Mouse (Mus musculus): ENCODE measurements at regions not wholly inside any gene's neighbourhood (a gene's known extent, or its start where the extent isn't known, plus 50 kb on each side); places are given as distances from the start of the nearest gene placed in this dataset.

GRCm38 (mm10) chrX:70667092-70667491 lies 190.1 kb upstream of the Tmem185a start:
- TF ChIP-seq MAX (IDR thresholded peaks at IDR 0.05; ENCODE audit: low read length) (no peak), CTCF (conservative IDR thresholded peaks at IDR 0.05 in 1 of 2, IDR thresholded peaks at IDR 0.05 in 1 of 2; ENCODE audit: low read depth in 2 of 2, low read length in 2 of 2) (no peak), ZC3H11A (IDR thresholded peaks at IDR 0.05; ENCODE audit: low read depth, low read length) (no peak), E2F4 (IDR thresholded peaks at IDR 0.05; ENCODE audit: insufficient replicate concordance, low read depth, low read length) (no peak), POLR2A (IDR thresholded peaks at IDR 0.05; ENCODE audit: low read depth, low read length) (no peak), ZMIZ1 (IDR thresholded peaks at IDR 0.05; ENCODE audit: low read depth, low read length) (no peak), BHLHE40 (IDR thresholded peaks at IDR 0.05; ENCODE audit: low read depth, low read length) (no peak), CHD1 (IDR thresholded peaks at IDR 0.05; ENCODE audit: low read depth, low read length) (no peak), MYC (IDR thresholded peaks at IDR 0.05; ENCODE audit: low read depth, low read length) (no peak), EP300 (IDR thresholded peaks at IDR 0.05; ENCODE audit: low read length) (no peak), KAT2A (IDR thresholded peaks at IDR 0.05; ENCODE audit: insufficient replicate concordance, low read length) (no peak), SIN3A (IDR thresholded peaks at IDR 0.05; ENCODE audit: low read length) (no peak), HCFC1 (IDR thresholded peaks at IDR 0.05; ENCODE audit: low read depth, low read length) (no peak), POLR2AphosphoS2 (IDR thresholded peaks at IDR 0.05; ENCODE audit: low read depth, low read length) (no peak)
